Mouse (Mus musculus) testis, adult 2 months (tissue): ENCODE results near the gene Prmt3. TPM values are rescaled to one million over a fixed set of nuclear protein-coding genes. Genes with fewer than 3 reads are reported as not detected.

Source experiments
- H3K27ac ChIP-seq: fragments of 200-500 bp; 2 replicates; pipeline ENCODE4 v1.5.1; 2012; ENCODE audit warnings: low read depth, low read length; ENCODE audit not compliant: control insufficient read depth, insufficient read depth
- H3K27me3 ChIP-seq: fragments of 200-500 bp; 2 replicates; pipeline ENCODE4 v1.6.1; 2012; ENCODE audit warnings: mild to moderate bottlenecking, low read length, moderate library complexity; ENCODE audit not compliant: control insufficient read depth, insufficient read depth
- H3K36me3 ChIP-seq: fragments of 200-500 bp; 2 replicates; pipeline ENCODE4 v1.6.1; 2012; ENCODE audit warnings: mild to moderate bottlenecking, low read length; ENCODE audit not compliant: control insufficient read depth, insufficient read depth
- H3K4me1 ChIP-seq: fragments of 200-500 bp; 2 replicates; pipeline ENCODE4 v1.6.1; 2012; ENCODE audit warnings: low read length; ENCODE audit not compliant: control insufficient read depth, insufficient read depth
- H3K4me3 ChIP-seq: fragments of 200-500 bp; 2 replicates; pipeline ENCODE4 v1.5.1; 2012; ENCODE audit warnings: low read depth, mild to moderate bottlenecking, low read length, moderate library complexity, mixed read lengths; ENCODE audit not compliant: control insufficient read depth
- CTCF ChIP-seq: fragments of 200-500 bp; IDR thresholded peaks from 2 replicates; pipeline ENCODE4 v1.5.1; 2012; ENCODE audit warnings: low read depth, mild to moderate bottlenecking, inconsistent platforms, low read length, moderate library complexity; ENCODE audit not compliant: control insufficient read depth, insufficient read depth, insufficient replicate concordance
- POLR2A ChIP-seq: fragments of 200-500 bp; IDR thresholded peaks from 2 replicates; pipeline ENCODE4 v1.6.1; 2012; ENCODE audit warnings: low read depth, mild to moderate bottlenecking, inconsistent platforms, low read length, moderate library complexity; ENCODE audit not compliant: control insufficient read depth
- polyA plus RNA-seq: library from polyadenylated mRNA; depleted of rRNA; stranded (reverse); fragments of >200 nt; gene quantifications from 2 replicates; pipeline ENCODE4 v1.2.3, GENCODE M21; 2012

Prmt3 gene
- polyA plus RNA-seq, 1 experiment, result 5.8 TPM

DNA sequence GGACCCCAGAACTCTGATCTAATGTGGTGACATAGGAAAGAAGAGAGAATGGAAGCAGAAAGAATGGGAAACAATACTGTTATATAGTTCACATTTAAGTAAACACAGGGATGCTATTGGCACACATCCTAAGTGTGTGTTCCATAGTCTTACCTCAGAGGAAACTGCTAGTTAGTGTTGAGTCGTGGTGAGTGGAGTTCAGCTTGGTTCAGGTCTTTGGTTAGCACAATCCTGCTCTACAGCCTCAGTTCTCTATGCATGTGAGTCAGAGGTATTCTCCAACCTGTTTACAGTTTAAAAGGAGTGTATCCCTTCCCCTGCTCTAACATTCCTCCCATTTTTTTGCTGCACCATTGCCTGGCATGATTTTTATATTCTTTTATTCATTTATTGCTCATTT, 19.0 kb downstream of the Prmt3 start:
- Histone ChIP-seq H3K36me3 (no peaks in the 10 kb centered on the region), H3K27me3 (no peaks in the 10 kb centered on the region), H3K27ac (no peak overlapping the region), H3K4me3 (no peak overlapping the region), H3K4me1 (no peaks in the 10 kb centered on the region)
- TF ChIP-seq POLR2A, result no peak
- no peak for TF ChIP-seq CTCF

DNA sequence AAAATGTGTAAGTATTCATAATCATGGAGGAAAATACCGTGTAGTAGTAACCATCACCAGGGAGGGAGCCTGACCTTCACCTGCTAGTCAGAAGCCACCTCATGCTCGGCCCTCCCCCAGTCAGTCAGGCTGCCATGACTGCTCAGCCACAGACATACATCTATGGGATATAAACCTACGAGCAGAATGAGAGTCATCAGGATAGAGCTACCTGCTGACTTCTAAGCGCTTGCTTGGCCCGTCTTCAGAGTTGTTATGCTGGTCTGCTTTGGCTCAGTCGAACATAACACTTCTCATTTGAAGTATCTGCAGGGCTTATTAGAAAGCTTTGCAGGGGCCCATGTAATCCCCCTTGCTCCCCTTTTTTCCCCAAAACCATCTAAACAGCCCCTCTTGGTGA, 25.4 kb downstream of the Prmt3 start:
- Histone ChIP-seq H3K36me3 (no peaks in the 10 kb centered on the region), H3K27ac (no peak overlapping the region), H3K27me3 (no peaks in the 10 kb centered on the region), H3K4me1 (no peaks in the 10 kb centered on the region), H3K4me3 (no peak overlapping the region)
- no peak for TF ChIP-seq CTCF
- TF ChIP-seq POLR2A, result no peak

DNA sequence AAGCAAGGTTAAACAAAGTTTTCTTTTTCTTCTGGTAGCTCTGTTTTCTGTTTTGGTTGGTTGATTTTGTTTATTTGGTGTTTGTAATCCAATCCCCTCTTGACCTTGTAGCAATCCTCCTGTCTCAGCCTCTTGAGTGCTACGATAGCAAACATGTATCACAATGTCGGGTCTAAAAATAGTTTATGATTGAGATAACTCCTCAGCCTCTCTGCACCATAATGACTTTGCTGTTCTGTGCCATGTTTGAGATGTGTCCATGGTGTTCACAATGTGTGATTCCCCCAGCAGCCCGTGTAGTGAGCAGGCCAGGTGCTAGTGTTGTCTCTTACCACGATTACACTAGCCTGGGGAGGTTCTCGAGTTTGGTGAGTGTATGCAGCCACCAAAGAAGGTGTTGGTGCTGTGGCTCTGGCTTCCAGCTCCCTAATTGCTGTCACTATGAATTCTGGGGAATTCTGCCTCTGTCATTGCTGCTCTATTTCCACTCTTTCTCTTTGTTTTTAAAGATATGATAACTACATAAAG, 26.6 kb downstream of the Prmt3 start:
- H3K4me1 ChIP-seq, result no peaks in the 10 kb centered on the region
- no peak overlapping the region for H3K27ac ChIP-seq
- H3K27me3 ChIP-seq, result no peaks in the 10 kb centered on the region
- TF ChIP-seq POLR2A, result no peak
- no peak for TF ChIP-seq CTCF
- no peaks in the 10 kb centered on the region for H3K36me3 ChIP-seq
- H3K4me3 ChIP-seq, result no peak overlapping the region

DNA sequence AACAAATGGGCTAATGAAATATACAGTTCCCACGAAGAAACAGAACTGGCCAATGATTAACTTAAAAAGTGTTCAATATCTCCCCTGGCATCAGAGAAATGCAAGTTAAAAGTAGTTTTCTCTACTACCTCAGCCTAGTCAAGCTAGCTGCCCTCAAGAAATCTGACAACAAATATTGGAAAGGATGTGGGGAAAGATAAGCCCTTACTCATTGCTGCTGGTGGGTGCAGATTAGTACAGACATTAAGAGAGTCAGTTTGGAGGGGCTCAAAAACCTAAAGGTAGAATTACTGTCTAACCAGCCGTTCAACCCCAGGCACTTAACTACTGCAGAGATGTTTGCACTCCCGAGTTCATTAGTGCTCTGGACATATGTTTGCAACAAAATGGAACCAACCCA, 27.5 kb downstream of the Prmt3 start:
- Histone ChIP-seq H3K4me3 (no peak overlapping the region), H3K36me3 (no peaks in the 10 kb centered on the region), H3K27me3 (no peaks in the 10 kb centered on the region), H3K27ac (no peak overlapping the region), H3K4me1 (no peaks in the 10 kb centered on the region)
- TF ChIP-seq CTCF (no peak), POLR2A (no peak)

DNA sequence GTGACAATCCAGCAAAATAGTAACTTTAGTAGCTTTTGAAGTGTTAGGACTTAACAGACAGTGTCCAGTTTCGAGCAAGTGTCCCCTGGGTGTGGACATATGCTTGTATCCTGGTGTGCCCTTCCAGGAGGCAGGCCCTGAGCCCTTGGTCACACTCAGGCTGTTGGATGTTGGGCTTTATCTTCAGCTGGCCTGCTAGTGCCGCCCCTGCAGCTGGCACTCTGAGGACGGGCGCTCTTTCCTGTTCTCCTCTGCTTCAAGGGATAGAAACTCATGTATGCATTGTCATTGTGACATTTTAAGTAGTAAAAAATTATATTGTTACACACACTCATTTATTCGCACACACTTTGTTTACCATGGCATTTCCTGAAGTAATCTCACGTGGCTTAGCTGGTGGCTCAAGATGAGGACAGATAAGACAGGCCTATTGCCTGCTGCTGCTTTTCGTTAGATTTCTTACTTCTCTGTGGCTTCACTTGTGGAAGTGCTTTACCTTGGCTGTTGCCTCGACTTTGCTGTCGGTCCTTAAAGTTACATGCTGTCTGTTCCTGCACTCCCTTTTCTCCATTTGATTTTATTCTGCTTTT, 29.0 kb downstream of the Prmt3 start:
- no peak overlapping the region for H3K27ac ChIP-seq
- H3K27me3 ChIP-seq, result no peaks in the 10 kb centered on the region
- TF ChIP-seq POLR2A, result no peak
- TF ChIP-seq CTCF, result no peak
- H3K4me3 ChIP-seq, result no peak overlapping the region
- H3K4me1 ChIP-seq, result no peaks in the 10 kb centered on the region
- H3K36me3 ChIP-seq, result no peaks in the 10 kb centered on the region

DNA sequence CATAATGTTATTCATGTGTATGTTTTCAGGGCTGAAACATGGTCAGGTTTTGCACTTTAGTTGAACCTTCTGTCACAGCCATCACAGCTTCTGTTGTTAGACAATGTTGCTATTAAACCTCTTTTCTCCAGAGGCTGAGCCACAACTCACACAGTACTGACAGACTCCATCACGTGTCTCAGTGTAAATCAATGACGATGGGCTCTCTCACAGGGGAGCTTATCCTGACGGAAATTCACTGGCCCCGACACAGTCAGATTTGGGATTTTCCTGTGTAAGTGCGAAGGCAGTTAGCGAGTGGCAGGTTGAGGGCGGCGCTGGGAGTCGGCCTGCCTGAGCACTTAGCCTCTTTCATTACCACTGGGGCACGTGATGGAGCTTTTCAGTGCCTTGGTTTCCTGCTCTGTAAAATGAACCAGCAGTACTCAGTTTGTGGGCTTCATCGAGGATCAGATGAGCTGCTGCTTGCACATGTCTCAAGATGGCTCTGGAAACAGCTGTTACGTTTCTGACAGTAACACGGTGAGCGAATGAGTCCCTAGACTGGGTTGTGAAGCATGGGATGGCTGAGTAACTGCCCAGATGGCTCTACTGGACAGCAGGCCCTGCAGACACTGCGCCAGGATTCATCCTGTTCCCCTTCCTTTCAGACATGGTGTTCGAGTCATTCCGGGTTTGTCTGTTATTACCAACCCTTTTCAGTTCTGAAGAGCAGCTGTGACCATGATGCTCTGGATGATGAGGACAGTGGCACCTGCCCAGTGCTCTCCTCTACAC, 29.9 kb downstream of the Prmt3 start:
- TF ChIP-seq POLR2A, result no peak
- no peak for TF ChIP-seq CTCF
- Histone ChIP-seq H3K4me1 (no peaks in the 10 kb centered on the region), H3K36me3 (no peaks in the 10 kb centered on the region), H3K27ac (no peak overlapping the region), H3K27me3 (no peaks in the 10 kb centered on the region), H3K4me3 (no peak overlapping the region)

DNA sequence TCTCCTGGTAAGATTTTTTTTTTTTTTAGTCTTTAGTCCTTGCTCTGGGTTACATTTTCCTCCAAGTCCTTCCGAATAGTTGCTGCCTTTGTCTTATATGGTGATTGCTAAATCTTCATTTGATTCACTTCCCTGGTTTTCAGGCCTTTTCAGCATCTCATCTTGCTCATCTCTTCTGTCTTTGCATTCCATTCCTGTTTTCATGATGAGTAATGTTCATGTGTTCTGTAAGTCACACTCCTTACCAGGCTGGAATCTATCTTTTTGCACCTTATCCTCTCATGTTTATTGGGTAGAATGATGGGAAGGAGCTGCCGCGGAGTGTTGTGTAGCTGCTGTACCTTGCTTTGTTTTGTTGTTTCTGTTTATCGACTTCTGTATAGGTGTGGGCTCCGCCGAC, 31.0 kb downstream of the Prmt3 start:
- Histone ChIP-seq H3K4me3 (no peak overlapping the region), H3K36me3 (no peaks in the 10 kb centered on the region), H3K27ac (no peak overlapping the region), H3K27me3 (no peaks in the 10 kb centered on the region), H3K4me1 (no peaks in the 10 kb centered on the region)
- no peak for TF ChIP-seq POLR2A
